Mouse (Mus musculus): ENCODE data around the gene Lrrc74a. TPM values are rescaled to one million over a fixed set of nuclear protein-coding genes. Genes with fewer than 3 reads are reported as not detected.

The Lrrc74a gene
- polyA plus RNA-seq, 1 experiment, result not detected

- TF ChIP-seq FOSL1 (IDR thresholded peaks at IDR 0.05; ENCODE audit: insufficient read depth, low read length, poor library complexity, severe bottlenecking) (no peak), MAX (IDR thresholded peaks at IDR 0.05) (no peak), USF1 (IDR thresholded peaks at IDR 0.05; ENCODE audit: low read depth) (no peak), CTCF (IDR thresholded peaks at IDR 0.05; ENCODE audit: control insufficient read depth, insufficient read depth, insufficient read length) (no peak), MYOG (IDR thresholded peaks at IDR 0.05; ENCODE audit: control insufficient read depth, extremely low read depth, insufficient read length) (no peak), CEBPB (IDR thresholded peaks at IDR 0.05; ENCODE audit: low read depth) (no peak), MYOD1 (IDR thresholded peaks at IDR 0.05; ENCODE audit: control insufficient read depth, insufficient read length, low read depth) (no peak)
- no peaks in the 10 kb centered on the region for H3K79me2 ChIP-seq (ENCODE audit: control insufficient read depth, insufficient read depth)
- no peak overlapping the region for H3K4me3 ChIP-seq (ENCODE audit: insufficient read depth, poor library complexity, severe bottlenecking)
- no peaks in the 10 kb centered on the region for H3K36me3 ChIP-seq (ENCODE audit: control insufficient read depth, insufficient read depth)
- no peaks in the 10 kb centered on the region for H3K79me3 ChIP-seq (ENCODE audit: low read depth)
- H3ac ChIP-seq (ENCODE audit: control insufficient read depth, insufficient read length, low read depth), result no peak overlapping the region
- peaks cover 11% of the 10 kb centered on the region for H3K27me3 ChIP-seq (ENCODE audit: control insufficient read depth, insufficient read depth, insufficient read length)
Observed at GRCm38 (mm10) chr12:86697996-86698395, 36.2 kb upstream of the Lrrc74a start.

- H3K27me3 ChIP-seq (ENCODE audit: control insufficient read depth, insufficient read depth, insufficient read length), result peaks cover 11% of the 10 kb centered on the region
- H3K36me3 ChIP-seq (ENCODE audit: control insufficient read depth, insufficient read depth), result no peaks in the 10 kb centered on the region
- TF ChIP-seq CTCF (IDR thresholded peaks at IDR 0.05; ENCODE audit: control insufficient read depth, insufficient read depth, insufficient read length) (no peak), MYOD1 (IDR thresholded peaks at IDR 0.05; ENCODE audit: control insufficient read depth, insufficient read length, low read depth) (no peak), USF1 (IDR thresholded peaks at IDR 0.05; ENCODE audit: low read depth) (no peak), MAX (IDR thresholded peaks at IDR 0.05) (no peak), FOSL1 (IDR thresholded peaks at IDR 0.05; ENCODE audit: insufficient read depth, low read length, poor library complexity, severe bottlenecking) (no peak), MYOG (IDR thresholded peaks at IDR 0.05; ENCODE audit: control insufficient read depth, extremely low read depth, insufficient read length) (no peak), CEBPB (IDR thresholded peaks at IDR 0.05; ENCODE audit: low read depth) (no peak)
- H3K79me3 ChIP-seq (ENCODE audit: low read depth), result no peaks in the 10 kb centered on the region
- no peaks in the 10 kb centered on the region for H3K79me2 ChIP-seq (ENCODE audit: control insufficient read depth, insufficient read depth)
- H3K4me3 ChIP-seq (ENCODE audit: insufficient read depth, poor library complexity, severe bottlenecking), result no peak overlapping the region
- H3ac ChIP-seq (ENCODE audit: control insufficient read depth, insufficient read length, low read depth), result no peak overlapping the region
Observed at GRCm38 (mm10) chr12:86698537-86698936, 35.6 kb upstream of the Lrrc74a start.

GRCm38 (mm10) chr12:86699965-86700926 is 33.9 kb upstream of the Lrrc74a start:
- TF ChIP-seq CEBPB (IDR thresholded peaks at IDR 0.05; ENCODE audit: low read depth) (no peak), USF1 (IDR thresholded peaks at IDR 0.05; ENCODE audit: low read depth) (no peak), MYOD1 (IDR thresholded peaks at IDR 0.05; ENCODE audit: control insufficient read depth, insufficient read length, low read depth) (no peak), FOSL1 (IDR thresholded peaks at IDR 0.05; ENCODE audit: insufficient read depth, low read length, poor library complexity, severe bottlenecking) (no peak), MAX (IDR thresholded peaks at IDR 0.05) (no peak), CTCF (IDR thresholded peaks at IDR 0.05; ENCODE audit: control insufficient read depth, insufficient read depth, insufficient read length) (no peak), MYOG (IDR thresholded peaks at IDR 0.05; ENCODE audit: control insufficient read depth, extremely low read depth, insufficient read length) (no peak)
- Histone ChIP-seq H3K27me3 (ENCODE audit: control insufficient read depth, insufficient read depth, insufficient read length) (peaks cover 14% of the 10 kb centered on the region), H3ac (ENCODE audit: control insufficient read depth, insufficient read length, low read depth) (no peak overlapping the region), H3K4me3 (ENCODE audit: insufficient read depth, poor library complexity, severe bottlenecking) (no peak overlapping the region), H3K79me3 (ENCODE audit: low read depth) (no peaks in the 10 kb centered on the region), H3K36me3 (ENCODE audit: control insufficient read depth, insufficient read depth) (no peaks in the 10 kb centered on the region), H3K79me2 (ENCODE audit: control insufficient read depth, insufficient read depth) (no peaks in the 10 kb centered on the region)

GRCm38 (mm10) chr12:86700927-86701310 is 33.2 kb upstream of the Lrrc74a start:
- Histone ChIP-seq H3K79me2 (ENCODE audit: control insufficient read depth, insufficient read depth) (no peaks in the 10 kb centered on the region), H3K36me3 (ENCODE audit: control insufficient read depth, insufficient read depth) (no peaks in the 10 kb centered on the region), H3ac (ENCODE audit: control insufficient read depth, insufficient read length, low read depth) (no peak overlapping the region), H3K27me3 (ENCODE audit: control insufficient read depth, insufficient read depth, insufficient read length) (peaks cover 14% of the 10 kb centered on the region), H3K4me3 (ENCODE audit: insufficient read depth, poor library complexity, severe bottlenecking) (no peak overlapping the region), H3K79me3 (ENCODE audit: low read depth) (no peaks in the 10 kb centered on the region)
- TF ChIP-seq CEBPB (IDR thresholded peaks at IDR 0.05; ENCODE audit: low read depth) (no peak), FOSL1 (IDR thresholded peaks at IDR 0.05; ENCODE audit: insufficient read depth, low read length, poor library complexity, severe bottlenecking) (no peak), CTCF (IDR thresholded peaks at IDR 0.05; ENCODE audit: control insufficient read depth, insufficient read depth, insufficient read length) (no peak), MYOG (IDR thresholded peaks at IDR 0.05; ENCODE audit: control insufficient read depth, extremely low read depth, insufficient read length) (no peak), MYOD1 (IDR thresholded peaks at IDR 0.05; ENCODE audit: control insufficient read depth, insufficient read length, low read depth) (no peak), MAX (IDR thresholded peaks at IDR 0.05) (no peak), USF1 (IDR thresholded peaks at IDR 0.05; ENCODE audit: low read depth) (no peak)

- TF ChIP-seq CTCF (IDR thresholded peaks at IDR 0.05; ENCODE audit: control insufficient read depth, insufficient read depth, insufficient read length) (no peak), MAX (IDR thresholded peaks at IDR 0.05) (no peak), FOSL1 (IDR thresholded peaks at IDR 0.05; ENCODE audit: insufficient read depth, low read length, poor library complexity, severe bottlenecking) (no peak), MYOG (IDR thresholded peaks at IDR 0.05; ENCODE audit: control insufficient read depth, extremely low read depth, insufficient read length) (no peak), MYOD1 (IDR thresholded peaks at IDR 0.05; ENCODE audit: control insufficient read depth, insufficient read length, low read depth) (no peak), CEBPB (IDR thresholded peaks at IDR 0.05; ENCODE audit: low read depth) (no peak), USF1 (IDR thresholded peaks at IDR 0.05; ENCODE audit: low read depth) (no peak)
- H3K27me3 ChIP-seq (ENCODE audit: control insufficient read depth, insufficient read depth, insufficient read length), result peaks cover 14% of the 10 kb centered on the region
- H3K79me3 ChIP-seq (ENCODE audit: low read depth), result no peaks in the 10 kb centered on the region
- H3ac ChIP-seq (ENCODE audit: control insufficient read depth, insufficient read length, low read depth), result no peak overlapping the region
- H3K4me3 ChIP-seq (ENCODE audit: insufficient read depth, poor library complexity, severe bottlenecking), result no peak overlapping the region
- H3K36me3 ChIP-seq (ENCODE audit: control insufficient read depth, insufficient read depth), result no peaks in the 10 kb centered on the region
- no peaks in the 10 kb centered on the region for H3K79me2 ChIP-seq (ENCODE audit: control insufficient read depth, insufficient read depth)
Observed at GRCm38 (mm10) chr12:86701491-86701890, 32.7 kb upstream of the Lrrc74a start.
